Mouse (Mus musculus): Measurements from ENCODE around the gene Ldlrad3. TPM values are rescaled to one million over a fixed set of nuclear protein-coding genes. Genes with fewer than 3 reads are reported as not detected.

The Ldlrad3 gene
- polyA plus RNA-seq, 1 experiment from 2014 or later: 18.1 TPM

GRCm38 (mm10) chr2:102071022-102071717 is 115.0 kb downstream of the Ldlrad3 start:
- peak; percentile 83 for ATAC-seq
- DNase-seq (ENCODE audit: low spot score): peak; percentile 88
- WGBS: 55% methylated on average over 10 of the region's 10 CpGs

GRCm38 (mm10) chr2:102064826-102065441 is 121.3 kb downstream of the Ldlrad3 start:
- Histone ChIP-seq H3K4me2 (ENCODE audit: low read length) (no peak overlapping the region), H3K9ac (ENCODE audit: low read length) (no peak overlapping the region), H3K27ac (ENCODE audit: low read depth, low read length) (no peak overlapping the region), H3K4me1 (ENCODE audit: control insufficient read depth, insufficient read depth, low read length) (no peaks in the 10 kb centered on the region), H3K9me3 (replicated peaks; ENCODE audit: control insufficient read depth, low read length) (no peaks in the 10 kb centered on the region), H3K27me3 (replicated peaks; ENCODE audit: control insufficient read depth, insufficient read depth, low read length) (no peaks in the 10 kb centered on the region), H3K36me3 (ENCODE audit: control insufficient read depth, insufficient read depth, low read length) (0 out of 2 replicates have a peak, but pooled peaks cover 9% of the 10 kb centered on the region), H3K4me3 (ENCODE audit: low read depth, low read length) (no peak overlapping the region)
- ATAC-seq (no peak), DNase-seq (ENCODE audit: low spot score) (no peak)
- 88% methylated on average over 8 of the region's 8 CpGs for WGBS

More at GRCm38 (mm10) chr2:102071022-102071717, 115.0 kb downstream of the Ldlrad3 start:
- H3K27ac ChIP-seq (ENCODE audit: low read depth, low read length): peak overlapping the region; percentile 59; the same call in 1 of the 2 replicates
- H3K4me1 ChIP-seq (ENCODE audit: control insufficient read depth, insufficient read depth, low read length): no peaks in the 10 kb centered on the region
- H3K4me3 ChIP-seq (ENCODE audit: low read depth, low read length): no peak overlapping the region
- H3K4me2 ChIP-seq (ENCODE audit: low read length): no peak overlapping the region
- H3K27me3 ChIP-seq (replicated peaks; ENCODE audit: control insufficient read depth, insufficient read depth, low read length): no peaks in the 10 kb centered on the region
- 0 out of 2 replicates have a peak, but pooled peaks cover 7% of the 10 kb centered on the region for H3K36me3 ChIP-seq (ENCODE audit: control insufficient read depth, insufficient read depth, low read length)
- no peak overlapping the region for H3K9ac ChIP-seq (ENCODE audit: low read length)
- H3K9me3 ChIP-seq (replicated peaks; ENCODE audit: control insufficient read depth, low read length): no peaks in the 10 kb centered on the region

GRCm38 (mm10) chr2:102063906-102064505 is 122.2 kb downstream of the Ldlrad3 start:
- no peak overlapping the region for H3K4me3 ChIP-seq (ENCODE audit: low read depth, low read length)
- DNase-seq (ENCODE audit: low spot score): no peak
- H3K9me3 ChIP-seq (replicated peaks; ENCODE audit: control insufficient read depth, low read length): no peaks in the 10 kb centered on the region
- no peak overlapping the region for H3K27ac ChIP-seq (ENCODE audit: low read depth, low read length)
- 0 out of 2 replicates have a peak, but pooled peaks cover 13% of the 10 kb centered on the region for H3K36me3 ChIP-seq (ENCODE audit: control insufficient read depth, insufficient read depth, low read length)
- no peaks in the 10 kb centered on the region for H3K4me1 ChIP-seq (ENCODE audit: control insufficient read depth, insufficient read depth, low read length)
- H3K27me3 ChIP-seq (replicated peaks; ENCODE audit: control insufficient read depth, insufficient read depth, low read length): no peaks in the 10 kb centered on the region
- WGBS: 90% methylated on average over 7 of the region's 7 CpGs
- no peak overlapping the region for H3K9ac ChIP-seq (ENCODE audit: low read length)
- no peak for ATAC-seq
- no peak overlapping the region for H3K4me2 ChIP-seq (ENCODE audit: low read length)

- Histone ChIP-seq H3K9me3 (replicated peaks; ENCODE audit: control insufficient read depth, low read length) (no peaks in the 10 kb centered on the region), H3K4me1 (ENCODE audit: control insufficient read depth, insufficient read depth, low read length) (no peaks in the 10 kb centered on the region), H3K27me3 (replicated peaks; ENCODE audit: control insufficient read depth, insufficient read depth, low read length) (no peaks in the 10 kb centered on the region), H3K9ac (ENCODE audit: low read length) (no peak overlapping the region), H3K27ac (ENCODE audit: low read depth, low read length) (no peak overlapping the region), H3K36me3 (ENCODE audit: control insufficient read depth, insufficient read depth, low read length) (0 out of 2 replicates have a peak, but pooled peaks cover 8% of the 10 kb centered on the region), H3K4me3 (ENCODE audit: low read depth, low read length) (no peak overlapping the region), H3K4me2 (ENCODE audit: low read length) (no peak overlapping the region)
- no peak for ATAC-seq
- DNase-seq (ENCODE audit: low spot score): no peak
- 92% methylated on average over 7 of the region's 7 CpGs for WGBS
These were observed 123.2 kb downstream of the Ldlrad3 start for GRCm38 (mm10) chr2:102062861-102063468.

GRCm38 (mm10) chr2:102061921-102062320 is 124.3 kb downstream of the Ldlrad3 start:
- DNase-seq (ENCODE audit: low spot score): no peak

GRCm38 (mm10) chr2:102057746-102058145 is 128.4 kb downstream of the Ldlrad3 start:
- Histone ChIP-seq H3K4me2 (ENCODE audit: low read length) (no peak overlapping the region), H3K27me3 (replicated peaks; ENCODE audit: control insufficient read depth, insufficient read depth, low read length) (no peaks in the 10 kb centered on the region), H3K9me3 (replicated peaks; ENCODE audit: control insufficient read depth, low read length) (no peaks in the 10 kb centered on the region), H3K9ac (ENCODE audit: low read length) (no peak overlapping the region), H3K36me3 (ENCODE audit: control insufficient read depth, insufficient read depth, low read length) (peaks cover 8% of the 10 kb centered on the region; the same call in 1 of the 2 replicates), H3K27ac (ENCODE audit: low read depth, low read length) (no peak overlapping the region), H3K4me1 (ENCODE audit: control insufficient read depth, insufficient read depth, low read length) (0 out of 2 replicates have a peak, but pooled peaks cover 2% of the 10 kb centered on the region), H3K4me3 (ENCODE audit: low read depth, low read length) (no peak overlapping the region)
- 88% methylated on average over 12 of the region's 12 CpGs for WGBS
- ATAC-seq (no peak), DNase-seq (ENCODE audit: low spot score) (no peak)

More at GRCm38 (mm10) chr2:102061921-102062320, 124.3 kb downstream of the Ldlrad3 start:
- no peak for ATAC-seq
- Histone ChIP-seq H3K4me1 (ENCODE audit: control insufficient read depth, insufficient read depth, low read length) (no peaks in the 10 kb centered on the region), H3K27ac (ENCODE audit: low read depth, low read length) (no peak overlapping the region), H3K9me3 (replicated peaks; ENCODE audit: control insufficient read depth, low read length) (no peaks in the 10 kb centered on the region), H3K27me3 (replicated peaks; ENCODE audit: control insufficient read depth, insufficient read depth, low read length) (no peaks in the 10 kb centered on the region), H3K4me2 (ENCODE audit: low read length) (no peak overlapping the region), H3K4me3 (ENCODE audit: low read depth, low read length) (no peak overlapping the region), H3K9ac (ENCODE audit: low read length) (no peak overlapping the region), H3K36me3 (ENCODE audit: control insufficient read depth, insufficient read depth, low read length) (peaks cover 8% of the 10 kb centered on the region; the same call in 1 of the 2 replicates)
- WGBS: 80% methylated on average over 8 of the region's 8 CpGs

- H3K4me3 ChIP-seq (ENCODE audit: low read depth, low read length): no peak overlapping the region
- no peaks in the 10 kb centered on the region for H3K27me3 ChIP-seq (replicated peaks; ENCODE audit: control insufficient read depth, insufficient read depth, low read length)
- WGBS: 74% methylated on average over 9 of the region's 9 CpGs
- DNase-seq (ENCODE audit: low spot score) (no peak), ATAC-seq (peak; percentile 45; the same call in 1 of the 2 replicates)
- H3K36me3 ChIP-seq (ENCODE audit: control insufficient read depth, insufficient read depth, low read length): peaks cover 8% of the 10 kb centered on the region; the same call in 1 of the 2 replicates
- H3K4me2 ChIP-seq (ENCODE audit: low read length): no peak overlapping the region
- 0 out of 2 replicates have a peak, but pooled peaks cover 2% of the 10 kb centered on the region for H3K4me1 ChIP-seq (ENCODE audit: control insufficient read depth, insufficient read depth, low read length)
- H3K9ac ChIP-seq (ENCODE audit: low read length): no peak overlapping the region
- no peaks in the 10 kb centered on the region for H3K9me3 ChIP-seq (replicated peaks; ENCODE audit: control insufficient read depth, low read length)
- H3K27ac ChIP-seq (ENCODE audit: low read depth, low read length): no peak overlapping the region
These were observed 129.0 kb downstream of the Ldlrad3 start for GRCm38 (mm10) chr2:102057029-102057685.

- Histone ChIP-seq H3K4me1 (ENCODE audit: control insufficient read depth, insufficient read depth, low read length) (peaks cover 11% of the 10 kb centered on the region; the same call in 1 of the 2 replicates), H3K36me3 (ENCODE audit: control insufficient read depth, insufficient read depth, low read length) (peaks cover 8% of the 10 kb centered on the region; the same call in 1 of the 2 replicates), H3K9me3 (replicated peaks; ENCODE audit: control insufficient read depth, low read length) (no peaks in the 10 kb centered on the region), H3K27ac (ENCODE audit: low read depth, low read length) (no peak overlapping the region), H3K27me3 (replicated peaks; ENCODE audit: control insufficient read depth, insufficient read depth, low read length) (no peaks in the 10 kb centered on the region), H3K4me3 (ENCODE audit: low read depth, low read length) (no peak overlapping the region), H3K9ac (ENCODE audit: low read length) (no peak overlapping the region), H3K4me2 (ENCODE audit: low read length) (no peak overlapping the region)
- DNase-seq (ENCODE audit: low spot score) (no peak), ATAC-seq (no peak)
- 89% methylated on average over 8 of the region's 8 CpGs for WGBS
These were observed 130.0 kb downstream of the Ldlrad3 start for GRCm38 (mm10) chr2:102056144-102056543.
